Mouse (Mus musculus) heart, postnatal 0 days (tissue): ENCODE measurements around the gene Dynlrb1.

Experiments used
- CTCF ChIP-seq: IDR thresholded peaks from 2 replicates; pipeline ENCODE4 v1.5.1; 2016; ENCODE audit warnings: antibody characterized with exemption, control low read depth, low read depth
- EP300 ChIP-seq: IDR thresholded peaks from 2 replicates; pipeline ENCODE4 v1.6.1; 2016; ENCODE audit warnings: antibody characterized with exemption, low read depth

- TF ChIP-seq EP300 (no peak), CTCF (no peak)
Measured at GRCm38 (mm10) chr2:155242296-155242855, 6.0 kb downstream of the Dynlrb1 start.
